Mouse (Mus musculus): ENCODE results near the gene Gm572. TPM values are rescaled to one million over a fixed set of nuclear protein-coding genes. Genes with fewer than 3 reads are reported as not detected.

Gm572 gene
- total RNA-seq, 4 experiments from 2014 or later, result not detected

GRCm38 (mm10) chr4:148625010-148625409, 18.1 kb upstream of the Gm572 start:
- no peak for DNase-seq (ENCODE audit: low spot score in 2 of 2)

GRCm38 (mm10) chr4:148625756-148626622, 17.1 kb upstream of the Gm572 start:
- DNase-seq (ENCODE audit: low spot score in 2 of 2), result no peak

GRCm38 (mm10) chr4:148626623-148627185, 16.4 kb upstream of the Gm572 start, which contains the start of gene Tardbp:
Gene Tardbp (minus strand): TSS chr4:148627019.
- DNase-seq (ENCODE audit: low spot score in 2 of 2), result peak; percentile 91 to 93

- DNase-seq (ENCODE audit: low spot score in 2 of 2), result no peak
These were observed 15.9 kb upstream of the Gm572 start for GRCm38 (mm10) chr4:148627246-148627645.

GRCm38 (mm10) chr4:148632013-148632692, 11.0 kb upstream of the Gm572 start:
- DNase-seq (ENCODE audit: low spot score in 2 of 2), result no peak

- no peak for DNase-seq (ENCODE audit: low spot score in 2 of 2)
These were observed 9.6 kb upstream of the Gm572 start for GRCm38 (mm10) chr4:148633395-148634061.

- no peak for DNase-seq (ENCODE audit: low spot score in 2 of 2)
These were observed 7.8 kb upstream of the Gm572 start for GRCm38 (mm10) chr4:148635309-148635708.

- DNase-seq (ENCODE audit: low spot score in 2 of 2), result no peak
These were observed 4.8 kb upstream of the Gm572 start for GRCm38 (mm10) chr4:148638302-148638701.

- no peak for DNase-seq (ENCODE audit: low spot score in 2 of 2)
These were observed 3.7 kb upstream of the Gm572 start for GRCm38 (mm10) chr4:148639455-148639854.

GRCm38 (mm10) chr4:148641121-148641520, 2.0 kb upstream of the Gm572 start:
- DNase-seq (ENCODE audit: low spot score in 2 of 2), result no peak

GRCm38 (mm10) chr4:148644157-148644511, 1.0 kb downstream of the Gm572 start:
- peak in 1 of 2 experiments; percentile 59 for DNase-seq (ENCODE audit: low spot score in 2 of 2)

- no peak for DNase-seq (ENCODE audit: low spot score in 2 of 2)
These were observed 1.8 kb downstream of the Gm572 start for GRCm38 (mm10) chr4:148644926-148645325.

GRCm38 (mm10) chr4:148646616-148647015, 3.5 kb downstream of the Gm572 start:
- peak in 1 of 2 experiments; percentile 22 for DNase-seq (ENCODE audit: low spot score in 2 of 2)

GRCm38 (mm10) chr4:148649309-148649708, 6.2 kb downstream of the Gm572 start:
- no peak for DNase-seq (ENCODE audit: low spot score in 2 of 2)

GRCm38 (mm10) chr4:148651045-148651444, 7.9 kb downstream of the Gm572 start:
- no peak for DNase-seq (ENCODE audit: low spot score in 2 of 2)

- no peak for DNase-seq (ENCODE audit: low spot score in 2 of 2)
These were observed 11.7 kb downstream of the Gm572 start for GRCm38 (mm10) chr4:148654701-148655398.

GRCm38 (mm10) chr4:148656691-148657258, 13.7 kb downstream of the Gm572 start:
- no peak for DNase-seq (ENCODE audit: low spot score in 2 of 2)

- no peak for DNase-seq (ENCODE audit: low spot score in 2 of 2)
These were observed 14.7 kb downstream of the Gm572 start for GRCm38 (mm10) chr4:148657776-148658175.

GRCm38 (mm10) chr4:148660174-148660573, 17.1 kb downstream of the Gm572 start:
- DNase-seq (ENCODE audit: low spot score in 2 of 2), result no peak

- peak in 1 of 2 experiments; percentile 56 for DNase-seq (ENCODE audit: low spot score in 2 of 2)
These were observed 19.2 kb downstream of the Gm572 start for GRCm38 (mm10) chr4:148662168-148662965.

Measured in layer of hippocampus, adult 8-10 months (tissue).